34 mouse cellular contexts compared by ENCODE assay signal in genomic region chr13:93604698-93605097, GRCm38 (mm10). TPM values are rescaled to one million over a fixed set of nuclear protein-coding genes. Genes with fewer than 3 reads are reported as not detected.
DNase-seq lines count a peak whose midpoint lies in the region; ATAC-seq lines count a peak whose summit lies in the region.
"Had no signal": no experiment of that assay in that cellular context is flagged by ENCODE, and none has a peak within 500 bp of the region (broad histone marks: within the 10 kb centered on the region; RNA-seq: fewer than 3 reads in every experiment).

No protein-coding gene starts in this region.

- H3K9me3 ChIP-seq in hindbrain, embryonic 16.5 days (ENCODE audit: control insufficient read depth, low read length), result no peaks in the 10 kb centered on the region
- H3K9me3 ChIP-seq: embryonic facial prominence, embryonic 12.5 days; forebrain, embryonic 15.5 days; heart, embryonic 13.5 days; midbrain, embryonic 13.5 days; neural tube, embryonic 13.5 days; stomach, embryonic 15.5 days had no signal

- no peak overlapping the region for H3K9ac ChIP-seq in hindbrain, embryonic 16.5 days (ENCODE audit: low read depth, low read length)
- H3K9ac ChIP-seq: embryonic facial prominence, embryonic 12.5 days; forebrain, embryonic 15.5 days; heart, embryonic 13.5 days; hindbrain, embryonic 14.5 days; liver, embryonic 14.5 days; midbrain, embryonic 13.5 days; neural tube, embryonic 13.5 days; stomach, embryonic 15.5 days had no signal

- H3K4me1 ChIP-seq in hindbrain, embryonic 16.5 days (ENCODE audit: control insufficient read depth, insufficient read depth, low read depth, low read length), result no peaks in the 10 kb centered on the region
- H3K4me1 ChIP-seq: embryonic facial prominence, embryonic 12.5 days; heart, embryonic 13.5 days; midbrain, embryonic 13.5 days; neural tube, embryonic 13.5 days; stomach, embryonic 15.5 days had no signal

- 78% methylated on average over 4 of the region's 4 CpGs for WGBS in hindbrain, embryonic 16.5 days

- DNase-seq in frontal cortex, postnatal 25 days (ENCODE audit: low spot score in 2 of 2), result no peak
- peak; percentile 35 to 65 for DNase-seq in left cerebral cortex, adult 18-20 months (ENCODE audit: low spot score in 2 of 2)
- DNase-seq in left cerebral cortex, adult 11 months (ENCODE audit: low spot score), result no peak
- DNase-seq in right cerebral cortex, postnatal 25 days, result peak; percentile 42
- no peak for DNase-seq in right cerebral cortex, postnatal 10 days (ENCODE audit: low spot score in 2 of 2)
- DNase-seq: adrenal gland, postnatal 10 days; cerebellum, adult 11 months; cerebellum, adult 9-11 months; embryo, embryonic 11 days; gastrocnemius, postnatal 25 days; heart, adult 2 months; heart, postnatal 10 days; kidney, adult 11 months; kidney, postnatal 14 days; liver; lung, adult 2 months; lung, postnatal 10 days had no signal

- no peaks in the 10 kb centered on the region for H3K36me3 ChIP-seq in hindbrain, embryonic 16.5 days (ENCODE audit: control insufficient read depth, insufficient read depth, low read length)
- H3K36me3 ChIP-seq: embryonic facial prominence, embryonic 12.5 days; forebrain, embryonic 15.5 days; heart, embryonic 13.5 days; midbrain, embryonic 13.5 days; neural tube, embryonic 13.5 days; stomach, embryonic 15.5 days had no signal

- no peak overlapping the region for H3K27ac ChIP-seq in hindbrain, embryonic 16.5 days (ENCODE audit: low read depth, low read length)
- H3K27ac ChIP-seq: embryonic facial prominence, embryonic 12.5 days; forebrain, embryonic 15.5 days; heart, adult 2 months; heart, embryonic 13.5 days; hindbrain, embryonic 14.5 days; liver, embryonic 14.5 days; macrophage; midbrain, embryonic 13.5 days; neural tube, embryonic 13.5 days; stomach, embryonic 15.5 days had no signal

- H3K27me3 ChIP-seq in hindbrain, embryonic 16.5 days (replicated peaks; ENCODE audit: control insufficient read depth, insufficient read depth, low read length), result no peaks in the 10 kb centered on the region
- H3K27me3 ChIP-seq: CH12.LX; embryonic facial prominence, embryonic 12.5 days; forebrain, embryonic 15.5 days; heart, embryonic 13.5 days; midbrain, embryonic 13.5 days; neural tube, embryonic 13.5 days; stomach, embryonic 15.5 days had no signal

- ATAC-seq in frontal cortex, adult (ENCODE audit: low TSS enrichment), result peak; percentile 56
- no peak for ATAC-seq in granulocyte monocyte progenitor cell, adult 5-6 weeks (replicated peaks; ENCODE audit: poor library complexity, severe bottlenecking)
- no peak for ATAC-seq in hindbrain, embryonic 16.5 days
- ATAC-seq: forebrain, embryonic 15.5 days; inflammation-experienced regulatory T-cells, adult 6 months; midbrain, embryonic 13.5 days had no signal

- H3K4me2 ChIP-seq in hindbrain, embryonic 16.5 days (ENCODE audit: low read length), result no peak overlapping the region
- H3K4me2 ChIP-seq: embryonic facial prominence, embryonic 12.5 days; forebrain, embryonic 15.5 days; heart, embryonic 13.5 days; hindbrain, embryonic 14.5 days; midbrain, embryonic 13.5 days; neural tube, embryonic 13.5 days; stomach, embryonic 15.5 days had no signal

- H3K4me3 ChIP-seq in hindbrain, embryonic 16.5 days (ENCODE audit: low read length), result no peak overlapping the region
- H3K4me3 ChIP-seq: embryonic facial prominence, embryonic 12.5 days; forebrain, embryonic 15.5 days; heart, adult 2 months; heart, embryonic 13.5 days; midbrain, embryonic 13.5 days; neural tube, embryonic 13.5 days; stomach, embryonic 15.5 days had no signal

RNA-seq across cellular contexts. Expression of gene Bhmt, which starts 33.1 kb away (rescaled TPM):
- not detected for total RNA-seq in left cerebral cortex, adult 18-20 months (2021)
- not detected in 2 replicates for total RNA-seq in granulocyte monocyte progenitor cell, adult 5-6 weeks (2014; fragmentation: Nextera tagmentation)
- total RNA-seq in granulocyte monocyte progenitor cell, adult 5-6 weeks (2017), result not detected in 2 replicates
- 0.56 and 0.68 TPM in 2 replicates for polyA plus RNA-seq in hindbrain, embryonic 16.5 days (2015; fragmentation: Nextera tagmentation; extraction: Ambion mirVana)
- total RNA-seq: CH12.LX; gastrocnemius, postnatal 25 days; heart, adult 2 months; heart, postnatal 10 days; hematopoietic stem cell, adult 5-6 weeks; megakaryocyte-erythroid progenitor cell, adult 5-6 weeks had no signal
- polyA plus RNA-seq: C2C12; embryonic facial prominence, embryonic 12.5 days; heart, adult 2 months; macrophage; neural tube, embryonic 13.5 days had no signal

Comparison
In these comparisons a context has a peak if more than half of its experiments do, and no peak if none do; other contexts are left out.
1. DNase-seq: peak in left cerebral cortex, adult 18-20 months (2 of 2) and right cerebral cortex, postnatal 25 days (single experiment); none in frontal cortex, postnatal 25 days (0 of 2), left cerebral cortex, adult 11 months (single experiment) and right cerebral cortex, postnatal 10 days (0 of 2).